ENCODE assay signal across 8 mouse cellular contexts in the genomic region with DNA sequence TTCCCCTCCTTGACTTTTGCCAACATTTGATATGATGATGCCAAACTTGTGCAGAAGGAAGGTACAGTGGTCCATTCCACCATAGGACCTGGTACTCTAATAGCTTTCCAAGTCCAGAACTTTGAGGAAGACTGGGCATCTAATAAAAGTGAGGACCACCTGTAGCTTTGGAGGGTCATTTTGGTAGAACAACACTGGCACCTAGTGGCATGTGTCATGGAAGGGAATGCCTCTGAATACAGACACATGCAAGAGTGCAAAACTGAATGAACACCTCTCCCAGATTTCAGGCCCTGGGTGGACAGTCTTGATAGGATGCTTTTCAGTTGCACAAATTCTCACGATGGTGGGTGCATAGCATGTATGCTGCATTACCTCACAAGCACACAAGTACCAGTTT.
DNase-seq lines count a peak whose midpoint lies in the region; ATAC-seq and TF ChIP-seq lines count a peak whose summit lies in the region.

No protein-coding gene starts in this region.

- no peak for ATAC-seq in intestine, embryonic 14.5 days (replicated peaks; ENCODE audit: low FRiP score, low TSS enrichment, low read depth)
- no peak for ATAC-seq in intestine, embryonic 15.5 days
- no peak for ATAC-seq in embryonic facial prominence, embryonic 11.5 days (replicated peaks; ENCODE audit: insufficient number of reproducible peaks, low FRiP score, low TSS enrichment, low read depth)
- ATAC-seq in stomach, postnatal 0 days (ENCODE audit: low FRiP score, low TSS enrichment), result no peak

- TF ChIP-seq CTCF in stomach, postnatal 0 days (IDR thresholded peaks at IDR 0.05; ENCODE audit: low read depth), result peak; percentile 73

- H3K27ac ChIP-seq in intestine, embryonic 14.5 days (ENCODE audit: low read depth), result no peak overlapping the region
- no peak overlapping the region for H3K27ac ChIP-seq in intestine, embryonic 15.5 days
- no peak overlapping the region for H3K27ac ChIP-seq in embryonic facial prominence, embryonic 11.5 days (replicated peaks; ENCODE audit: low read depth, low read length)
- no peak overlapping the region for H3K27ac ChIP-seq in stomach, postnatal 0 days (replicated peaks)

- H3K4me1 ChIP-seq in intestine, embryonic 14.5 days (replicated peaks; ENCODE audit: control insufficient read depth, insufficient read depth, low read length), result no peaks in the 10 kb centered on the region
- no peaks in the 10 kb centered on the region for H3K4me1 ChIP-seq in intestine, embryonic 15.5 days (replicated peaks)
- H3K4me1 ChIP-seq in embryonic facial prominence, embryonic 11.5 days (ENCODE audit: control insufficient read depth, insufficient read depth, low read length), result no peaks in the 10 kb centered on the region
- H3K4me1 ChIP-seq in stomach, postnatal 0 days (replicated peaks; ENCODE audit: control insufficient read depth, insufficient read depth), result no peaks in the 10 kb centered on the region

- H3K9ac ChIP-seq in intestine, embryonic 14.5 days (ENCODE audit: low read length), result no peak overlapping the region
- no peak overlapping the region for H3K9ac ChIP-seq in intestine, embryonic 15.5 days
- no peak overlapping the region for H3K9ac ChIP-seq in embryonic facial prominence, embryonic 11.5 days (replicated peaks; ENCODE audit: low read length)
- no peak overlapping the region for H3K9ac ChIP-seq in stomach, postnatal 0 days (ENCODE audit: low read length)

- no peaks in the 10 kb centered on the region for H3K27me3 ChIP-seq in intestine, embryonic 14.5 days (replicated peaks; ENCODE audit: control insufficient read depth, insufficient read depth, low read length)
- no peaks in the 10 kb centered on the region for H3K27me3 ChIP-seq in intestine, embryonic 15.5 days (replicated peaks)
- H3K27me3 ChIP-seq in embryonic facial prominence, embryonic 11.5 days (ENCODE audit: control insufficient read depth, insufficient read depth, low read length), result no peaks in the 10 kb centered on the region
- H3K27me3 ChIP-seq in stomach, postnatal 0 days (ENCODE audit: control insufficient read depth, insufficient read depth, low read length), result no peaks in the 10 kb centered on the region

- no peaks in the 10 kb centered on the region for H3K9me3 ChIP-seq in intestine, embryonic 14.5 days (ENCODE audit: control insufficient read depth, low read length)
- H3K9me3 ChIP-seq in intestine, embryonic 15.5 days, result no peaks in the 10 kb centered on the region
- H3K9me3 ChIP-seq in embryonic facial prominence, embryonic 11.5 days (replicated peaks; ENCODE audit: control insufficient read depth, low read length), result no peaks in the 10 kb centered on the region
- no peaks in the 10 kb centered on the region for H3K9me3 ChIP-seq in stomach, postnatal 0 days (ENCODE audit: control insufficient read depth, low read length)

- no peak overlapping the region for H3K4me3 ChIP-seq in intestine, embryonic 14.5 days (ENCODE audit: low read depth, low read length)
- H3K4me3 ChIP-seq in intestine, embryonic 15.5 days (replicated peaks), result no peak overlapping the region
- H3K4me3 ChIP-seq in embryonic facial prominence, embryonic 11.5 days (ENCODE audit: low read depth, low read length), result no peak overlapping the region
- no peak overlapping the region for H3K4me3 ChIP-seq in stomach, postnatal 0 days (ENCODE audit: low read depth, low read length)

- WGBS in intestine, embryonic 14.5 days, result 92% methylated on average over 1 of the region's 1 CpGs
- 59% methylated on average over 1 of the region's 1 CpGs for WGBS in intestine, embryonic 15.5 days
- 64% methylated on average over 1 of the region's 1 CpGs for WGBS in embryonic facial prominence, embryonic 11.5 days
- WGBS in stomach, postnatal 0 days, result 64% methylated on average over 1 of the region's 1 CpGs

- DNase-seq in intestine, embryonic 14.5 days (ENCODE audit: low spot score), result peak; percentile 56
- peak; percentile 10 for DNase-seq in right cerebral cortex, postnatal 4 days
- no peak for DNase-seq in right cerebral cortex, postnatal 36 days (ENCODE audit: low spot score in 2 of 2)
- peak; percentile 29 for DNase-seq in embryonic facial prominence, embryonic 11.5 days (ENCODE audit: low spot score)
- DNase-seq in stomach, postnatal 0 days (ENCODE audit: low spot score), result peak; percentile 16
- no peak for DNase-seq in frontal cortex, adult 2 months (ENCODE audit: extremely low spot score in 1 of 2, low spot score in 1 of 2)
- no peak for DNase-seq in T-cell, adult 2 months (ENCODE audit: low spot score)

- TF ChIP-seq EP300 in stomach, postnatal 0 days (optimal IDR thresholded peaks at IDR 0.05), result no peak

- no peak overlapping the region for H3K4me2 ChIP-seq in intestine, embryonic 14.5 days (ENCODE audit: low read length)
- no peak overlapping the region for H3K4me2 ChIP-seq in intestine, embryonic 15.5 days (replicated peaks)
- no peak overlapping the region for H3K4me2 ChIP-seq in embryonic facial prominence, embryonic 11.5 days (ENCODE audit: low read depth, low read length)
- H3K4me2 ChIP-seq in stomach, postnatal 0 days (replicated peaks; ENCODE audit: low read depth), result no peak overlapping the region

- no peaks in the 10 kb centered on the region for H3K36me3 ChIP-seq in intestine, embryonic 14.5 days (ENCODE audit: control insufficient read depth, insufficient read depth, low read length)
- no peaks in the 10 kb centered on the region for H3K36me3 ChIP-seq in intestine, embryonic 15.5 days
- no peaks in the 10 kb centered on the region for H3K36me3 ChIP-seq in embryonic facial prominence, embryonic 11.5 days (replicated peaks; ENCODE audit: control insufficient read depth, insufficient read depth, low read depth, low read length)
- no peaks in the 10 kb centered on the region for H3K36me3 ChIP-seq in stomach, postnatal 0 days (ENCODE audit: control insufficient read depth, insufficient read depth, low read length)

Comparison
In these comparisons a context has a peak if more than half of its experiments do, and no peak if none do; other contexts are left out.
1. DNase-seq: peak in intestine, embryonic 14.5 days (single experiment), right cerebral cortex, postnatal 4 days (single experiment), embryonic facial prominence, embryonic 11.5 days (single experiment) and stomach, postnatal 0 days (single experiment); none in right cerebral cortex, postnatal 36 days (0 of 2), frontal cortex, adult 2 months (0 of 2) and T-cell, adult 2 months (single experiment).